Mouse (Mus musculus): ENCODE measurements around the gene Slx4ip.

DNA sequence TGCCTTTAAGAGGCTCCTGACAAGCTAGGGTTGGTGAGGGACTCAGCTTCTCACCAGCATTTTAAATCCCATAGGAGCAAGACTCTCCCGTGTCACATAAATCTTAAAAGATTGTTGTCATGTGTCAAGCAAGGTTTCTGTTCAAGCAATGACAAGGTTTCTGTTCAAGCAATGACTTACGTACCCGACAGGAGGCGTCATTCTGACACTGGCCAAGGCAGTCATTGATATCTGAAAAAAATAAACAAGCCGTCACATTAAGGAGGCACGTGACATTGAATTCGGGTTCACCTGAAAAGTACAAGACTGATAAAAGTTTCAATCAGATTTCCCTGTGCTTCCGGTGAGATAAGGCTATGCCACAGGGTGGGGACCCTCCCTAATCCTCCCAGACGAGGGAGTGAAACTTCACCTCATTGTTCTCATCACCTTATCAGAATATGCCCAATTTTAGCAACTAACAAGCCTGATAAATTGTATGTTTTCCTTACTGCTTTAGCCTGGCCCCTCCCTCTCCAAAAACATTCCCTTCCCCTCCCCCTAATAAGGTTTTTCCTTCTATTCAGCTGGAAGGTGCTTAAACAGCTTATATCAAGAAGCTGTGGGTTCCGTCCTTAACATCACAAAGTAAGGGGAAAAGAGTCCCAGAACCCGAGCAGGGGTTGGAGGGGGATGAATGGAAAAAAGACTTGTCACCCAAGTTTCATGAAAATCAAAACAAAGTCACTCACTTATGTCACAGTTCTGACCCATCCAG is 200.9 kb downstream of the Slx4ip start:
- TF ChIP-seq EP300 (IDR thresholded peaks at IDR 0.05; ENCODE audit: low read depth in 1 of 2, low read length in 2 of 2) (no peak), TAL1 (IDR thresholded peaks at IDR 0.05; ENCODE audit: low read length) (no peak), TCF12 (IDR thresholded peaks at IDR 0.05; ENCODE audit: low read depth, low read length) (no peak), RAD21 (IDR thresholded peaks at IDR 0.05; ENCODE audit: low read depth, low read length) (no peak), ETS1 (IDR thresholded peaks at IDR 0.05; ENCODE audit: low read depth, low read length) (no peak), USF2 (IDR thresholded peaks at IDR 0.05; ENCODE audit: borderline replicate concordance in 1 of 2, insufficient read depth in 1 of 2, low read depth in 1 of 2, low read length in 2 of 2) (no peak), CTCF (IDR thresholded peaks at IDR 0.05 in 2 of 3, conservative IDR thresholded peaks at IDR 0.05 in 1 of 3; ENCODE audit: control insufficient read depth in 1 of 3, insufficient read depth in 1 of 3, low read depth in 2 of 3, low read length in 3 of 3, poor library complexity in 1 of 3, severe bottlenecking in 1 of 3) (no peak), ZKSCAN1 (IDR thresholded peaks at IDR 0.05; ENCODE audit: low read depth, low read length) (no peak), E2F4 (IDR thresholded peaks at IDR 0.05; ENCODE audit: borderline replicate concordance, low read depth, low read length) (no peak), POLR2A (IDR thresholded peaks at IDR 0.05; ENCODE audit: control insufficient read depth in 1 of 2, insufficient read depth in 1 of 2, low read depth in 1 of 2, low read length in 2 of 2, poor library complexity in 1 of 2) (no peak), CHD2 (IDR thresholded peaks at IDR 0.05; ENCODE audit: low read length) (no peak)

Measured in MEL (cell line).